Mouse (Mus musculus): ENCODE results near the gene 1700001O22Rik.
A peak's percentile ranks its signal among the peaks of the same experiment; 100 is the strongest.

Gene 1700001O22Rik

GRCm38 (mm10) chr2:30803604-30804003, at the start of gene 1700001O22Rik:
Gene 1700001O22Rik, minus strand, starts transcription at chr2:30803661.
- DNase-seq (ENCODE audit: low read depth, low spot score): no peak

DNA sequence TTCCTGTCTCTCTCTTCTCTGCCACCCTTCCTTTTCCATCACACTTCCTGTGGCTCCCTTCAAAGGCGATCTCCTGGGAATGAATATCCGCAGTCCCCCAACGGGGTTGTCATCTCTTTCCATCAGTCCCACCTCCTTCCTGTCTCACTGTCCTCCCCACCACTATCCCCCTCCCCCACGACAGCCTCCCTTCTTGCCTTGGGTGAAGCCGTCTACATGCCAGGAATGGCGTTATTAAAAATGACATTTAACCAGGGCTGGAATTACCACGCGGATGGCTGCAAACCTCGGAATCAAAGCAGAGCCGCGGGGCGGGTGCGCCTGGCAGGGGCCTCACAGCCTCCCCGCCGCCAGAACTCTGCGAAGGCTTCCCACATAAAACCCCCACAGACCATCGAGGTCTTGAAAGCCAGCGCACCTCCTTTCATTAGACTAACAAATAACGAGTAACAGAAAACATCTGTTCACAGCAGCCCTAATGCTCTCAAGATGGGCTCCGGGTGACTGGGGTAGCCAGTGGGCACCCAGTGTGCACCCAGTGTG, 49.4 kb upstream of the 1700001O22Rik start:
- DNase-seq (ENCODE audit: low read depth, low spot score): no peak

DNA sequence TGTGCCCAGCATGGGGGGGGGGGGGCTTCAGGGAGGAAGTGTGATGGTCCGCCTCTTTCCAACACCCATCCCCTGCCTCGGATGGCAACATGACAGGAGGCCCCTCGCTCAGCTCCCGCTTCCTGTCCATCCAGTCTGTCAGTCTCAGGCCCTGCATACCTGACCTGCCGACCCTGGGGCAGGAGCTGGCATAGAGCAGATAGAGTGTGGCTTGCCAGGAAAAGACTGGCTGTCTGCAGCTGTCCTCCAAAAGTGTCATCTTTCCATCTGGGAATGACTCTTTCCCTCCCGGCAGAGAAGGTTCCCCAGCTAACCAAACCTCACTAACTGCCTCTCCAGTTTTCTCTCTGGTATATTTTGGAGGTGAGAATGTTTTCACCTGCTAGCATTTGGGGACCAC, 47.1 kb upstream of the 1700001O22Rik start:
- no peak for DNase-seq (ENCODE audit: low read depth, low spot score)

GRCm38 (mm10) chr2:30848184-30848583, 44.7 kb upstream of the 1700001O22Rik start:
- DNase-seq (ENCODE audit: low read depth, low spot score): no peak

DNA sequence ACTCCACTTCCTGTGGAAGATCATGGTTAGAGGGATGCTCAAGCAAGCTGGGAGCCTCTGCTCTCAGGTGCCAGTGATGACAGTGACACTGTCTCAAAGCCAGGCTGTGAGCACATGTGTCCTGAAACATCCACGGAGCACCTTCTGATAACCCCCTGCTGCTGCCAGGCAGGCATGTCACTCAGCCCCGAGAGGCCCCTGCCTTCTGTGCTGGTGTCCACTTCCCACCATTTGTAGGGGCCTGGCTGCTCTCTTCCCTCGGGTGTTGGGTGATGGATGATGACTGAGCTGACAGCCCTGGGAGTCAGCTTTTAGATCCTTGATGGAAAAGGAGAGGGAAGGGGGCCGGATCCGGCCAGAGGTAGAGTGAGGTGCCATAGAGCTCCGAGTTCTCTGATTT, 43.3 kb upstream of the 1700001O22Rik start:
- DNase-seq (ENCODE audit: low read depth, low spot score): no peak

GRCm38 (mm10) chr2:30846236-30846635, 42.8 kb upstream of the 1700001O22Rik start:
- DNase-seq (ENCODE audit: low read depth, low spot score): no peak

DNA sequence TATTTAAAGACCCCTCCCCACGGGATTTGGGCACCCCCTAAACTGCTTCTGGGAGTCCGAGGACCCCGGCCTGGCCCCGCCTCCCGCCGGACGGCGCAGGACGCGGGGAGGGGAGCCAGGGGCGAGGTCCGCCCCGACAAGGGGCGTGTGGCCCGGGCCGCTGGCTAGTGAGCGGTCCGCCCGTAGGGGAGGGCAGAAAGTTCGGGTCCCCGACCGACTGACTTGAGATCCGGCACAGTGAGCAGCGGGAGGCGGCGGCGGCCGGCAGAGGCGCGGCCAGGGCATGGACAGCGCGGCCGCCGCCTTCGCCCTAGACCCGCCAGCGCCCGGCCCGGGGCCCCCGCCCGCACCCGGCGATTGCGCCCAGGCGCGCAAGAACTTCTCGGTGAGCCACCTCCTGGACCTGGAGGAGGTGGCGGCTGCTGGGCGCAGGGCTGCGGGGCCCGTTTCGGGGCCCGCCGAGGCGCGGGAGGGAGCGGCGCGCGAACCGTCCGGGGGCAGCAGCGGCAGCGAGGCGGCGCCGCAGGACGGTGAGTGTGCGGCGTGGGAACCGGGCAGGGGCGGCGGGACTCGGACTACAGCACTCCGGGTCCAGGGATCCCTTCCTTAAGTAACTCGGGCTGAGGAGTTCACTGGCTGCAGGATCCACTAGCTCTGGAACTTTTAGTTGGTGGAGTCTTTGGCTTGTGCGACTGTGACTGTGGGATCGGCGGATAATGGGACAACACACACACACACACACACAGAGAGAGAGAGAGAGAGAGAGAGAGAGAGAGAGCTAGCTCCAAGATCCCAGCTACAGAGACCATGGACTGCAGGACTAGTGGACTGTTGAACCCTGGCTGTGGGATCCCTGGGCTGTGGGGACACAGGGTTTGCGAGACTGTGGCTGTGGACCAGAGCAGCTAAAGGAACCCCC, 42.0 kb upstream of the 1700001O22Rik start:
- no peak for DNase-seq (ENCODE audit: low read depth, low spot score)

DNA sequence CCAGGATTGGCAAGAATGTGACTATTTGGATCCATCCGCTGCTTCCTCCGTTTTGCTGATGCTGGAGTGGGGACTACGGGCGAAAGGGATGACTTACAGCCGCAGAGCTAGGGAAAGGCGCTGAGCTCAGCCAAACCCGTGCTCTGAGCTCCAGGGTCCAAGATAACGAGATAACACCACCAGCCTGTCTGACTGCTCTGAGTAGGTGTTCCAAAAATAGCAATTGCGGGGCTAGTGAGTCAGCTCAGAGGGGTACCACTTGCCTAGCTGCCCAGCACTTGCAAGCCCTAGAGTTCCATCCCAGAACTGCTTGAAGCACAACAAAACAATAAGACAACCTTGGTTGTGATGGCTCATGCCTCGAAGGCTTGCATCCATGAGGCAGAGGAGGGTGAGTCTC, 39.2 kb upstream of the 1700001O22Rik start:
- DNase-seq (ENCODE audit: low read depth, low spot score): no peak

- DNase-seq (ENCODE audit: low read depth, low spot score): no peak
These were observed 33.0 kb upstream of the 1700001O22Rik start for GRCm38 (mm10) chr2:30836238-30836990.

DNA sequence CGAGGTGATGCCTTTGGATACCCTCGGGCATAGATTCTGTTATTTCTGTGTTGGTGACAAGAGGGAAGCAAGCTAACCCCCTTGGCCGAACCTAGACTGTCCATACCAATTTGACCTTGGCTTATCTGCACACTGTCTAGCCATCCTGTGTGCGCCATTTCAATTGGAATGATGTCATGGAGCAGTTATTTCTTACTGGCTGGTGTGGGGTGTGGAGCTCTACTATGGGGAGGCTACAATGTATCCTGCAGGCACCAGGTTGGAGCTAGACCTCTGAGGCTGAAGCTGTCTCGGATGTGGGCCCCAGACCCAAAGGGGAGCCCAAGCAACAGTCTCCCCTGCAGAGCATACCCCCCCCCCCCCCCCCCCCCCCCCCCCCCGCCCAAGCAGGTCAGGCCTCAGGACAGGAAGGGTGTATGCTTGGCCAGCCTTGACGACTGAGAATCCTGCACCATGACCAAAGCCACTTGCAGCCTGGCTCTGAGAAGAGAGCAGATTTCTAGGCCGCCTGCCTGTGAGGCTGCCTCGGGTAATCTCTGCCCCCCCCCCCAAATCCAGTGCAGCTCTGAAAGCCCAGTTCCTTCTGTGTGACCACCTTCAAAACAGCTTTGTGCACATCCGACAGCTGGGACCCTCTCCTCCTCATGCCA, 31.0 kb upstream of the 1700001O22Rik start, which contains the start of gene Prrx2:
Prrx2 (plus strand) TSS at position 600 of the 650 bp plus-strand sequence.
- DNase-seq (ENCODE audit: low read depth, low spot score): no peak

GRCm38 (mm10) chr2:30833644-30834043, 30.2 kb upstream of the 1700001O22Rik start:
- no peak for DNase-seq (ENCODE audit: low read depth, low spot score)

- DNase-seq (ENCODE audit: low read depth, low spot score): no peak
These were observed 26.9 kb upstream of the 1700001O22Rik start, which contains the start of gene Asb6 for GRCm38 (mm10) chr2:30830283-30830795. Gene Asb6, minus strand, starts transcription at chr2:30830333.

DNA sequence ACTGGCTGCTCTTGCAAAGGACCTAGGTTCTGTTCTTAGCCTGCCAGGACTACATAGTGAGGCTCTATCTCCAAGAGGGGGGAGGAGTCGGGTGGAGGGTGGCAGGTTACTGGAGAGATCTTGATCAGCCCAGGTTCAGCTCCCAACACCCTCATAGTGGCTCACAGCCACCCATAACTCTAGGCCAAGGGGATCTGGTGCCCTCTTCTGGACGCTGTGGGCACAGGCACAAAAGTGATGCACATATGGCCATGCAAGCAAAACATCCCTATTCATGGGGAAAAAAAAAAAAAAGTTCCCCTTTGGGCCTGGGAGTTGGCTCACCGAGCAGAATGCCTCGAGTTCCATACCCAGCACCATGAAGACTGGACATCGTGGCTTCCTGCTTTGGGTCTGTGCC, 25.9 kb upstream of the 1700001O22Rik start:
- peak; percentile 88 for DNase-seq (ENCODE audit: low read depth, low spot score)

DNA sequence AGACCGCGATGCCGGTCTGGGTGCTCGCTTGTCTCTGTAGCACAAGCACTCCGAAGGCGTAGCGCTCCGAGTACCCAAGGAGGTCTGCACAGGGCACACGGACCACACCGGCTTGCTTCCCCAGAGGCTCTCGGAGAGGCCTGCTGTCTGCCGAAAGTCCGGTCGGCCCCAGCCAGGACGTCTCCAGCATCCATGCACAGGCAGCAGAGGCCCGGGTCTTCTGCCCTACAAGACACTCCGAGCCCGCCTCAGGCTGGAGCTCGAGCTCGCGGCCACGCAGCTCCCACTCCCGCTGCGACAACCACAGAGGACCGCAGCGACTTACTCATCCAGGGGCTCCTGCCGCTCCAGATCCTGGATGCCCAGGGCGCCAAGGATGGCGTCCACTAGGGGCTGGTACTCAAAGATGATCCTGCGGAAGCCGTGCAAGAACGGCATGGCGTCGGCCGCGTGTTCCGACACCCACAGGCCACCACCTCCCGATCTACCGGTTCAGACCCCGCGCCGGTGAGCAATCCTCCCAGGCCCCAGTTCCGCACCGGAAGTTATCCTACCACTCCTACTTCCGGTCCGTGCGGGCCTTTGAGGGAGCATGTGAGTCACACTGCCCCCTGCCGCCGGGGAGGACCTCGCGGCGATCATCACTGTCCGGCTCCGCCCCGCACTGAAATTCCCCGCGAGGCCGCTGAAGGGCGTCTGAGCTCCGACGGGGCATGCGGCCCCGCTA, 24.5 kb upstream of the 1700001O22Rik start:
- peak; percentile 95 for DNase-seq (ENCODE audit: low read depth, low spot score)

GRCm38 (mm10) chr2:30826825-30827748, 23.6 kb upstream of the 1700001O22Rik start:
- DNase-seq (ENCODE audit: low read depth, low spot score): peak; percentile 71

GRCm38 (mm10) chr2:30823385-30824153, 20.1 kb upstream of the 1700001O22Rik start:
- DNase-seq (ENCODE audit: low read depth, low spot score): no peak

DNA sequence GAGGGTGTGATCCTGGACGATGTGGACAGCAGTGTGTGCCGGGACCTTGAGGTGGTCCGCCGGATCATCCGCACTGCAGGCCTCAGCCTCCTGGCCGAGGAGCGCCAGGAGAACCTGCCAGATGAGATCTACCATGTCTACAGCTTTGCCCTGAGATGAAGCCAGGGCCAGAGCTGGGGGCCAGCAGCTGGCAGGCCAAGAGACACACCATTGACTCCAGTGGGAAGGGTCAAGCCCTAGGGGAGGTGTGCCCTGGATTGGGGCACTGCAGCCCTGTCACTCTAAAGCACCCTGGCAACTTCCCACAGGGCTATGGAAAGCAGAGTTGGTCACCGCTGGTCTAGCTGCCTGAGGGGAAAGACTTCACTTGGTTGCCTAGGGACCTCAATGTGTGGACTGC, 19.0 kb upstream of the 1700001O22Rik start:
- DNase-seq (ENCODE audit: low read depth, low spot score): no peak

GRCm38 (mm10) chr2:30821073-30821472, 17.6 kb upstream of the 1700001O22Rik start:
- DNase-seq (ENCODE audit: low read depth, low spot score): peak; percentile 58

DNA sequence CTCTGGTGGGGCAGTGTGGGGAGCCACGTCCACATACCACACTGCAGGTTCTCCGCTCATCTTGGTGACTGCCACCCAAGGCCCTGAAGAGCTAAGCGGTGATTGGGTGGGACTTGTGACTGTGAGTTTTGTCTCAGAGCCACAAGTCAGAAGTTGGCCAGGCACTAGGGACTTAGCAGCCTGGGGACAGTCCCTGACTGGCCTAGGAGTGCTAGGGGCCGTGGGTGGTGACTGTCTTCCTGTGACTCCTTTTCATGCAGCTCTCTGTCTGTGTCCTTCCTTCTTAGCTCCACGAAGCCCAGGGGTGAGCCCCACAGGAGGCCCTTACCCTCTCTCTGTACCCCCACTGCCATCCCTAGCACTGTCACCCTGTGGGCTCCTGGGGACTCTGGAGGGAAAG, 16.4 kb upstream of the 1700001O22Rik start:
- DNase-seq (ENCODE audit: low read depth, low spot score): no peak
